Mouse (Mus musculus) MEL (cell line): Measurements from ENCODE around the gene Ccdc157.

Source experiments
- BHLHE40 ChIP-seq: IDR thresholded peaks from 2 replicates; pipeline ENCODE4 v1.6.1; 2012; ENCODE audit warnings: low read depth, mild to moderate bottlenecking, inconsistent platforms, low read length, improper control_type of control experiment, borderline replicate concordance
- ELF1 ChIP-seq: IDR thresholded peaks from 2 replicates; pipeline ENCODE4 v1.6.1; 2014; ENCODE audit warnings: low read depth, mild to moderate bottlenecking, inconsistent platforms, low read length, improper control_type of control experiment, moderate library complexity
- EP300 ChIP-seq, 2 experiments: IDR thresholded peaks; 2 replicates each; pipeline ENCODE4 v1.6.1; 2011; ENCODE audit warnings: improper control_type of control experiment in 2 of 2, low read length in 2 of 2, low read depth in 1 of 2, mild to moderate bottlenecking in 1 of 2
- HCFC1 ChIP-seq: IDR thresholded peaks from 2 replicates; pipeline ENCODE4 v1.6.1; 2012; ENCODE audit warnings: low read depth, mild to moderate bottlenecking, inconsistent platforms, low read length, improper control_type of control experiment, moderate library complexity
- JUND ChIP-seq: IDR thresholded peaks from 2 replicates; pipeline ENCODE4 v1.6.1; 2011; ENCODE audit warnings: low read depth, mild to moderate bottlenecking, improper control_type of control experiment, low read length
- KAT2A ChIP-seq: conservative IDR thresholded peaks from 2 replicates; pipeline ENCODE4 v1.6.1; 2012; ENCODE audit warnings: low read depth, low read length, improper control_type of control experiment, inconsistent platforms
- MAFK ChIP-seq: IDR thresholded peaks from 2 replicates; pipeline ENCODE4 v1.6.1; 2011; ENCODE audit warnings: low read depth, mild to moderate bottlenecking, low read length, improper control_type of control experiment, borderline replicate concordance
- POLR2A ChIP-seq, 2 experiments: IDR thresholded peaks; 2 replicates each; pipeline ENCODE4 v1.6.1; 2011 to 2012; ENCODE audit warnings: low read length in 2 of 2, mild to moderate bottlenecking in 2 of 2, control low read depth in 1 of 2, improper control_type of control experiment in 1 of 2, low read depth in 1 of 2, moderate library complexity in 1 of 2; ENCODE audit not compliant: control insufficient read depth in 1 of 2, insufficient read depth in 1 of 2, poor library complexity in 1 of 2
- POLR2AphosphoS2 ChIP-seq: IDR thresholded peaks from 2 replicates; pipeline ENCODE4 v1.6.1; 2011; ENCODE audit warnings: low read length, improper control_type of control experiment
- SIN3A ChIP-seq: IDR thresholded peaks from 2 replicates; pipeline ENCODE4 v1.6.1; 2012; ENCODE audit warnings: low read length, improper control_type of control experiment, inconsistent platforms
- USF1 ChIP-seq: IDR thresholded peaks from 2 replicates; pipeline ENCODE4 v1.6.1; 2014; ENCODE audit warnings: low read depth, mild to moderate bottlenecking, inconsistent platforms, low read length, improper control_type of control experiment, moderate library complexity

- TF ChIP-seq HCFC1 (no peak), JUND (no peak), EP300 (IDR thresholded peaks at IDR 0.05; ENCODE audit: low read depth in 1 of 2, low read length in 2 of 2) (no peak), POLR2AphosphoS2 (no peak), SIN3A (no peak), MAFK (no peak), POLR2A (IDR thresholded peaks at IDR 0.05; ENCODE audit: control insufficient read depth in 1 of 2, insufficient read depth in 1 of 2, low read depth in 1 of 2, low read length in 2 of 2, poor library complexity in 1 of 2) (no peak), ELF1 (no peak), KAT2A (no peak), BHLHE40 (no peak), USF1 (no peak)
Measured at GRCm38 (mm10) chr11:4143281-4144062, 16.6 kb downstream of the Ccdc157 start.
